Comparison of ENCODE assay signal across 8 mouse cellular contexts in the genomic region with DNA sequence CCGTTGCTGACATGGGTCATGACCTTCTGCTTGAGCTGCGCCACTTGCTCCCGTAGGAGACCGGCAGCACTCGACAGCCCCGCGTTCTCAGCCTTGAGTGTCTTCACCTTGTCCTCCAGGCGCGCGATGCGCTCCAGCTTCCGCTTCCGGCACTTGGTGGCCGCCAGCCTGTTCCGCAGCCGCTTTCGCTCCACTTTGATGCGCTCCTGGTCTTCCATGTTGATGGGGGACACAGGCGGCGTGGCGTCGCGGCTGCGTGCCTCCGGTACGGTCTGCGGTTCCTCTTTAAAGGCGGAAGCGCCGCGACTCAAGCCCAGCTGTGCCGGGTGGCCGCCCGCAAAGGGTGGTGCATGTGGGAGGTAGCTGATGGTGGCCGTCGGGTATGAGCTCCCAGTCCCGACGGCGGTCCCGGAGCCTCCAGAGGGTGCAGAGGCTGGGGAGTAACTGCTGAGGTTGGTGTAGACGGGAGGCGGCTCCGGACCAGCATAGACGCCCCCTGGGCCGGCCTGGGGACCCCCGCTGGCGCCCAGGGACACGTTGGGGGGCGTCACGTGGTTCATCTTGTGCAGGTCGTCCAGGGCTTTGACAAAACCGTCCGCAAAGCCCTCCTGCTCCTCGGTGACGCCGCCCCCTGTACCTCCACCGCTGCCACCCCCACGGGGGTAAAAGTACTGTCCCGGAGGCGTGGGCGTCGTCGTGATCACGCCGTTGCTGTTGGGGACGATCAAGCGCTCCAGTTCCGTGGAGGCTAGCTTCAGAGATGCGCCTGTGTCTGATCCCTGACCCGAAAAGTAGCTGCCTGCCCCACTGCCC. TPM values are rescaled to one million over a fixed set of nuclear protein-coding genes. Genes with fewer than 3 reads are reported as not detected.
DNase-seq lines count a peak whose midpoint lies in the region; ATAC-seq and TF ChIP-seq lines count a peak whose summit lies in the region.

No protein-coding gene starts in this region.

- WGBS in embryonic facial prominence, embryonic 12.5 days, result 1% methylated on average over 70 of the region's 70 CpGs
- WGBS in heart, embryonic 14.5 days, result under 1% methylated on average over 70 of the region's 70 CpGs
- WGBS in kidney, postnatal 0 days, result under 1% methylated on average over 68 of the region's 70 CpGs
- WGBS in liver, embryonic 16.5 days (ENCODE audit: insufficient replicate concordance), result under 1% methylated on average over 70 of the region's 70 CpGs
- 1% methylated on average over 70 of the region's 70 CpGs for WGBS in neural tube, embryonic 12.5 days

- H3K4me1 ChIP-seq in embryonic facial prominence, embryonic 12.5 days, result peaks cover 56% of the 10 kb centered on the region
- H3K4me1 ChIP-seq in heart, embryonic 14.5 days (ENCODE audit: control insufficient read depth in 2 of 2, insufficient read depth in 2 of 2, low read length in 2 of 2), result peaks cover 33 to 56% of the 10 kb centered on the region in 2 experiments
- H3K4me1 ChIP-seq in kidney, postnatal 0 days (replicated peaks; ENCODE audit: insufficient read depth, low read length), result peaks cover 35% of the 10 kb centered on the region
- H3K4me1 ChIP-seq in liver, embryonic 16.5 days (ENCODE audit: control insufficient read depth, low read depth, low read length), result peaks cover 97% of the 10 kb centered on the region
- peaks cover 56% of the 10 kb centered on the region for H3K4me1 ChIP-seq in neural tube, embryonic 12.5 days

- H3K4me3 ChIP-seq in embryonic facial prominence, embryonic 12.5 days, result peak overlapping the region; percentile 50
- peak overlapping the region; percentile 62 to 66 for H3K4me3 ChIP-seq in heart, embryonic 14.5 days (ENCODE audit: control insufficient read depth in 1 of 2, insufficient read depth in 1 of 2, low read depth in 1 of 2, low read length in 2 of 2)
- H3K4me3 ChIP-seq in kidney, postnatal 0 days (replicated peaks; ENCODE audit: low read depth, low read length), result peak overlapping the region; percentile 69
- H3K4me3 ChIP-seq in liver, embryonic 16.5 days (ENCODE audit: low read depth, low read length), result peak overlapping the region; percentile 75
- peak overlapping the region; percentile 46 for H3K4me3 ChIP-seq in neural tube, embryonic 12.5 days

- DNase-seq in 416B (ENCODE audit: low read depth) (peak; percentile 77), ZHBTc4 (ENCODE audit: low read depth, low spot score) (peak; percentile 85)
- DNase-seq in kidney, postnatal 0 days (ENCODE audit: low spot score), result peak; percentile 66
- peak; percentile 84 for DNase-seq in thymus, postnatal 0 days (ENCODE audit: low spot score)

- peak overlapping the region; percentile 98 for H3K4me2 ChIP-seq in embryonic facial prominence, embryonic 12.5 days (replicated peaks)
- peak overlapping the region; percentile 96 for H3K4me2 ChIP-seq in heart, embryonic 14.5 days (ENCODE audit: low read length)
- peak overlapping the region; percentile 98 for H3K4me2 ChIP-seq in kidney, postnatal 0 days (ENCODE audit: low read length)
- peak overlapping the region; percentile 98 for H3K4me2 ChIP-seq in liver, embryonic 16.5 days (ENCODE audit: low read depth, low read length)
- H3K4me2 ChIP-seq in neural tube, embryonic 12.5 days (replicated peaks), result peak overlapping the region; percentile 98

- peaks cover 33% of the 10 kb centered on the region for H3K27me3 ChIP-seq in embryonic facial prominence, embryonic 12.5 days
- no peaks in the 10 kb centered on the region for H3K27me3 ChIP-seq in heart, embryonic 14.5 days (ENCODE audit: control insufficient read depth, insufficient read depth, low read length)
- no peaks in the 10 kb centered on the region for H3K27me3 ChIP-seq in kidney, postnatal 0 days (ENCODE audit: insufficient read depth, low read length)
- peaks cover 9% of the 10 kb centered on the region for H3K27me3 ChIP-seq in liver, embryonic 16.5 days (ENCODE audit: control insufficient read depth, insufficient read depth, low read depth, low read length)
- peaks cover 40% of the 10 kb centered on the region for H3K27me3 ChIP-seq in neural tube, embryonic 12.5 days (replicated peaks)

- peak overlapping the region; percentile 53 for H3K9ac ChIP-seq in embryonic facial prominence, embryonic 12.5 days
- peak overlapping the region; percentile 83 for H3K9ac ChIP-seq in heart, embryonic 14.5 days (ENCODE audit: low read length)
- peak overlapping the region; percentile 86 for H3K9ac ChIP-seq in kidney, postnatal 0 days (ENCODE audit: low read depth, low read length)
- peak overlapping the region; percentile 73 for H3K9ac ChIP-seq in liver, embryonic 16.5 days (ENCODE audit: low read depth, low read length)
- peak overlapping the region; percentile 61 for H3K9ac ChIP-seq in neural tube, embryonic 12.5 days

- peak overlapping the region; percentile 54; the same call in 1 of the 2 replicates for H3K27ac ChIP-seq in embryonic facial prominence, embryonic 12.5 days
- peak overlapping the region; percentile 65 to 89 for H3K27ac ChIP-seq in heart, embryonic 14.5 days (replicated peaks in 1 of 2; ENCODE audit: control insufficient read depth in 1 of 2, insufficient read depth in 1 of 2, low read depth in 2 of 2, low read length in 2 of 2)
- H3K27ac ChIP-seq in kidney, postnatal 0 days, result peak overlapping the region; percentile 96
- H3K27ac ChIP-seq in liver, embryonic 16.5 days (ENCODE audit: low read length), result peak overlapping the region; percentile 97
- H3K27ac ChIP-seq in neural tube, embryonic 12.5 days, result no peak overlapping the region

- no peak for ATAC-seq in embryonic facial prominence, embryonic 12.5 days (ENCODE audit: insufficient number of reproducible peaks, insufficient read depth, low FRiP score, low TSS enrichment)
- ATAC-seq in heart, embryonic 14.5 days (ENCODE audit: insufficient number of reproducible peaks, insufficient read depth, low FRiP score, low read depth), result no peak
- ATAC-seq in kidney, postnatal 0 days (replicated peaks; ENCODE audit: low FRiP score, low read depth), result no peak
- ATAC-seq in liver, embryonic 16.5 days (ENCODE audit: low read depth), result no peak
- ATAC-seq in neural tube, embryonic 12.5 days (ENCODE audit: low FRiP score, low read depth), result no peak

- no peaks in the 10 kb centered on the region for H3K9me3 ChIP-seq in embryonic facial prominence, embryonic 12.5 days
- H3K9me3 ChIP-seq in heart, embryonic 14.5 days (ENCODE audit: control insufficient read depth, low read length), result no peaks in the 10 kb centered on the region
- no peaks in the 10 kb centered on the region for H3K9me3 ChIP-seq in kidney, postnatal 0 days (replicated peaks; ENCODE audit: low read length)
- H3K9me3 ChIP-seq in liver, embryonic 16.5 days (replicated peaks; ENCODE audit: control insufficient read depth, low read length), result no peaks in the 10 kb centered on the region
- no peaks in the 10 kb centered on the region for H3K9me3 ChIP-seq in neural tube, embryonic 12.5 days

- peaks cover 13% of the 10 kb centered on the region for H3K36me3 ChIP-seq in embryonic facial prominence, embryonic 12.5 days
- peaks cover 25% of the 10 kb centered on the region for H3K36me3 ChIP-seq in heart, embryonic 14.5 days (ENCODE audit: control insufficient read depth, insufficient read depth, low read length)
- peaks cover 5% of the 10 kb centered on the region; the same call in 1 of the 2 replicates for H3K36me3 ChIP-seq in kidney, postnatal 0 days (ENCODE audit: insufficient read depth, low read length)
- H3K36me3 ChIP-seq in liver, embryonic 16.5 days (ENCODE audit: control insufficient read depth, insufficient read depth), result peaks cover 21% of the 10 kb centered on the region
- peaks cover 16% of the 10 kb centered on the region for H3K36me3 ChIP-seq in neural tube, embryonic 12.5 days

- TF ChIP-seq CTCF in kidney, postnatal 0 days (IDR thresholded peaks at IDR 0.05; ENCODE audit: low read depth), result no peak; the same call in 1 of the 2 replicates

RNA-seq across cellular contexts. Expression of gene Junb, which starts 0.9 kb away (rescaled TPM):
- 8.0 and 9.0 TPM in 2 replicates for polyA plus RNA-seq in embryonic facial prominence, embryonic 12.5 days (2016; fragmentation: Nextera tagmentation; extraction: Ambion mirVana)
- 10.1 and 10.9 TPM in 2 replicates for polyA plus RNA-seq in heart, embryonic 14.5 days (2014; fragmentation: Nextera tagmentation; extraction: Ambion mirVana)
- 22.7 and 27.7 TPM in 2 replicates for polyA plus RNA-seq in kidney, postnatal 0 days (2015; fragmentation: Nextera tagmentation; extraction: Ambion mirVana)
- polyA plus RNA-seq in liver, embryonic 16.5 days (2015; fragmentation: Nextera tagmentation; extraction: Ambion mirVana), result 10.6 and 16.5 TPM in 2 replicates
- polyA plus RNA-seq in neural tube, embryonic 12.5 days (2016; fragmentation: Nextera tagmentation; extraction: Ambion mirVana), result 9.9 TPM in 2 replicates
- polyA plus RNA-seq in thymus, postnatal 0 days (2015; fragmentation: Nextera tagmentation; extraction: Ambion mirVana), result 71.2 and 71.6 TPM in 2 replicates

RNA-seq across cellular contexts. Expression of gene Rnaseh2a, which starts 8.1 kb away (rescaled TPM):
- 104 and 115 TPM in 2 replicates for polyA plus RNA-seq in embryonic facial prominence, embryonic 12.5 days (2016; fragmentation: Nextera tagmentation; extraction: Ambion mirVana)
- 71.8 and 80.8 TPM in 2 replicates for polyA plus RNA-seq in heart, embryonic 14.5 days (2014; fragmentation: Nextera tagmentation; extraction: Ambion mirVana)
- 101 and 103 TPM in 2 replicates for polyA plus RNA-seq in kidney, postnatal 0 days (2015; fragmentation: Nextera tagmentation; extraction: Ambion mirVana)
- polyA plus RNA-seq in liver, embryonic 16.5 days (2015; fragmentation: Nextera tagmentation; extraction: Ambion mirVana), result 91.6 and 98.1 TPM in 2 replicates
- polyA plus RNA-seq in neural tube, embryonic 12.5 days (2016; fragmentation: Nextera tagmentation; extraction: Ambion mirVana), result 78.4 and 85.2 TPM in 2 replicates
- polyA plus RNA-seq in thymus, postnatal 0 days (2015; fragmentation: Nextera tagmentation; extraction: Ambion mirVana), result 150 TPM in 2 replicates

RNA-seq across cellular contexts. Expression of gene Prdx2, which starts 8.3 kb away (rescaled TPM):
- 1,038 and 1,130 TPM in 2 replicates for polyA plus RNA-seq in embryonic facial prominence, embryonic 12.5 days (2016; fragmentation: Nextera tagmentation; extraction: Ambion mirVana)
- 792 and 804 TPM in 2 replicates for polyA plus RNA-seq in heart, embryonic 14.5 days (2014; fragmentation: Nextera tagmentation; extraction: Ambion mirVana)
- 729 and 747 TPM in 2 replicates for polyA plus RNA-seq in kidney, postnatal 0 days (2015; fragmentation: Nextera tagmentation; extraction: Ambion mirVana)
- polyA plus RNA-seq in liver, embryonic 16.5 days (2015; fragmentation: Nextera tagmentation; extraction: Ambion mirVana), result 1,724 and 1,773 TPM in 2 replicates
- polyA plus RNA-seq in neural tube, embryonic 12.5 days (2016; fragmentation: Nextera tagmentation; extraction: Ambion mirVana), result 1,247 and 1,331 TPM in 2 replicates
- 450 and 476 TPM in 2 replicates for polyA plus RNA-seq in thymus, postnatal 0 days (2015; fragmentation: Nextera tagmentation; extraction: Ambion mirVana)

RNA-seq across cellular contexts. Expression of gene Gm49661, which starts 8.4 kb away (rescaled TPM):
- polyA plus RNA-seq in embryonic facial prominence, embryonic 12.5 days (2016; fragmentation: Nextera tagmentation; extraction: Ambion mirVana), result not detected in 2 replicates
- not detected in 2 replicates for polyA plus RNA-seq in heart, embryonic 14.5 days (2014; fragmentation: Nextera tagmentation; extraction: Ambion mirVana)
- polyA plus RNA-seq in kidney, postnatal 0 days (2015; fragmentation: Nextera tagmentation; extraction: Ambion mirVana), result not detected in 2 replicates
- polyA plus RNA-seq in liver, embryonic 16.5 days (2015; fragmentation: Nextera tagmentation; extraction: Ambion mirVana), result 0.45 and 1.4 TPM in 2 replicates
- polyA plus RNA-seq in neural tube, embryonic 12.5 days (2016; fragmentation: Nextera tagmentation; extraction: Ambion mirVana), result not detected in 2 replicates
- not detected in 2 replicates for polyA plus RNA-seq in thymus, postnatal 0 days (2015; fragmentation: Nextera tagmentation; extraction: Ambion mirVana)

RNA-seq across cellular contexts. Expression of gene Hook2, which starts 12.8 kb away (rescaled TPM):
- 20.6 TPM in 2 replicates for polyA plus RNA-seq in embryonic facial prominence, embryonic 12.5 days (2016; fragmentation: Nextera tagmentation; extraction: Ambion mirVana)
- 5.0 and 5.1 TPM in 2 replicates for polyA plus RNA-seq in heart, embryonic 14.5 days (2014; fragmentation: Nextera tagmentation; extraction: Ambion mirVana)
- 30.2 and 32.0 TPM in 2 replicates for polyA plus RNA-seq in kidney, postnatal 0 days (2015; fragmentation: Nextera tagmentation; extraction: Ambion mirVana)
- 8.5 and 9.5 TPM in 2 replicates for polyA plus RNA-seq in liver, embryonic 16.5 days (2015; fragmentation: Nextera tagmentation; extraction: Ambion mirVana)
- polyA plus RNA-seq in neural tube, embryonic 12.5 days (2016; fragmentation: Nextera tagmentation; extraction: Ambion mirVana), result 17.6 and 18.2 TPM in 2 replicates
- polyA plus RNA-seq in thymus, postnatal 0 days (2015; fragmentation: Nextera tagmentation; extraction: Ambion mirVana), result 14.9 and 16.0 TPM in 2 replicates
